Mouse (Mus musculus): ENCODE data around the gene Galk1.

DNA sequence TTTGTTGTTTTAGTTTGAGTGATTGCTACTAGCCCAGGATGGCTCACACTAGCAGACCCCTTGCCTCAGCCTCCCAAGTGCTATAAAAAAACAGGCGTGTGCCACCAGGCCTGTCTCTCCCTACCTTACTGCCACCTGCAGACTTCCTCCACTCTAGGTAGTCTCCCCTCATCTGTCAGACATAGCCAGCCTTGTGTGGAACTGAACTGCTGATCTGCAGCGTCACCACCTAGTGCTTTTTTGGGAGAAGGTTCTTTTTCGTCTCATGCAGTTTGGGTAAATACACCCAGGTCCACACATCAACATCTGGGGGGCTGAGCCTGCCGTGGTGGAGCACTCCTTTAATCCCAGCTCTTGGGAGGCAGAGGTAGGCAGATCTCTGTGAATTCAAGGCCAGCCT lies 15.5 kb downstream of the Galk1 start:
- TF ChIP-seq CTCF (IDR thresholded peaks at IDR 0.05; ENCODE audit: control insufficient read depth, insufficient read depth, low read length) (no peak), POLR2A (IDR thresholded peaks at IDR 0.05; ENCODE audit: borderline replicate concordance, control insufficient read depth, low read depth, low read length) (no peak)

Data from bone marrow, adult 2 months (tissue).